Mouse (Mus musculus): Measurements from ENCODE around the gene Gzf1. TPM values are rescaled to one million over a fixed set of nuclear protein-coding genes. Genes with fewer than 3 reads are reported as not detected.

The Gzf1 gene
- 28.8 and 36.0 TPM in 2 replicates for total RNA-seq (2021)
- long read RNA-seq, full-length matches to known transcripts: 6 of 15 reads
- long read RNA-seq, partial matches to known transcripts: 6 of 15 reads
- long read RNA-seq, other reads (novel, unspliced or antisense): 3 of 15 reads

GRCm38 (mm10) chr2:148680775-148681291 is at the start of gene Gzf1:
TSS of gene Gzf1 (plus strand) at chr2:148681023.
- peak; percentile 100 for DNase-seq

- DNase-seq: no peak
Measured at GRCm38 (mm10) chr2:148631602-148632001, 49.2 kb upstream of the Gzf1 start.

GRCm38 (mm10) chr2:148634466-148634865 is 46.4 kb upstream of the Gzf1 start:
- DNase-seq: no peak

GRCm38 (mm10) chr2:148642610-148643370 is 38.0 kb upstream of the Gzf1 start:
- DNase-seq: no peak

GRCm38 (mm10) chr2:148644421-148645000 is 36.3 kb upstream of the Gzf1 start:
- DNase-seq: no peak

GRCm38 (mm10) chr2:148650587-148651357 is 30.1 kb upstream of the Gzf1 start:
- DNase-seq: no peak

GRCm38 (mm10) chr2:148654961-148655360 is 25.9 kb upstream of the Gzf1 start:
- DNase-seq: peak; percentile 63

- no peak for DNase-seq
Measured at GRCm38 (mm10) chr2:148663458-148663857, 17.4 kb upstream of the Gzf1 start.

- DNase-seq: peak; percentile 99
Measured at GRCm38 (mm10) chr2:148672199-148673096, 8.4 kb upstream of the Gzf1 start, which contains the start of gene Nxt1. TSS of gene Nxt1 (plus strand) at chr2:148672601.

GRCm38 (mm10) chr2:148677801-148678200 is 3.0 kb upstream of the Gzf1 start:
- peak; percentile 76 for DNase-seq

- peak; percentile 60 for DNase-seq
Measured at GRCm38 (mm10) chr2:148679346-148679745, 1.5 kb upstream of the Gzf1 start.

- DNase-seq: peak; percentile 45
Measured at GRCm38 (mm10) chr2:148681461-148681891, 653 bp downstream of the Gzf1 start.

- DNase-seq: no peak
Measured at GRCm38 (mm10) chr2:148683031-148683430, 2.2 kb downstream of the Gzf1 start.

GRCm38 (mm10) chr2:148684972-148685371 is 4.1 kb downstream of the Gzf1 start:
- DNase-seq: no peak

- no peak for DNase-seq
Measured at GRCm38 (mm10) chr2:148685709-148686108, 4.9 kb downstream of the Gzf1 start.

GRCm38 (mm10) chr2:148686862-148687261 is 6.0 kb downstream of the Gzf1 start:
- no peak for DNase-seq

GRCm38 (mm10) chr2:148687971-148688370 is 7.1 kb downstream of the Gzf1 start:
- DNase-seq: no peak

- no peak for DNase-seq
Measured at GRCm38 (mm10) chr2:148689444-148690140, 8.8 kb downstream of the Gzf1 start.

- DNase-seq: no peak
Measured at GRCm38 (mm10) chr2:148690291-148690690, 9.5 kb downstream of the Gzf1 start.

GRCm38 (mm10) chr2:148690781-148691180 is 10.0 kb downstream of the Gzf1 start:
- no peak for DNase-seq

GRCm38 (mm10) chr2:148698571-148698970 is 17.7 kb downstream of the Gzf1 start:
- DNase-seq: no peak
